Mouse (Mus musculus) MEL (cell line): ENCODE results near the gene Pgpep1. TPM values are rescaled to one million over a fixed set of nuclear protein-coding genes. Genes with fewer than 3 reads are reported as not detected.

Experiments used
- DNase-seq: peaks from one replicate; pipeline ENCODE4 v3.0.0; 2011; ENCODE audit warnings: low read depth, low spot score
- H3K27ac ChIP-seq: 2 replicates; pipeline ENCODE4 v1.5.1; 2012; ENCODE audit warnings: low read depth, mild to moderate bottlenecking, control low read depth, low read length, moderate library complexity; ENCODE audit not compliant: control insufficient read depth
- H3K27me3 ChIP-seq, 2 experiments: fragments of 150-350 bp in 1 of 2; sonication (generic) in 1 of 2; 2 replicates each; pipeline ENCODE4 v1.6.1; 2012; ENCODE audit warnings: low read length in 2 of 2, mild to moderate bottlenecking in 2 of 2, improper control_type of control experiment in 1 of 2, moderate library complexity in 1 of 2; ENCODE audit not compliant: insufficient read depth in 2 of 2, control insufficient read depth in 1 of 2
- H3K36me3 ChIP-seq, 2 experiments: 2 replicates each; pipeline ENCODE4 v1.6.1; 2012 to 2014; ENCODE audit warnings: low read length in 2 of 2, improper control_type of control experiment in 1 of 2, inconsistent platforms in 1 of 2, mild to moderate bottlenecking in 1 of 2; ENCODE audit not compliant: insufficient read depth in 2 of 2, control insufficient read depth in 1 of 2
- H3K4me1 ChIP-seq, 2 experiments: fragments of 150-350 bp in 1 of 2; sonication (generic) in 1 of 2; 2 replicates each; pipeline ENCODE4 v1.6.1; 2012; ENCODE audit warnings: low read length in 2 of 2, improper control_type of control experiment in 1 of 2, mild to moderate bottlenecking in 1 of 2; ENCODE audit not compliant: insufficient read depth in 2 of 2, control insufficient read depth in 1 of 2
- H3K4me3 ChIP-seq, 2 experiments: fragments of 150-350 bp in 1 of 2; sonication (generic) in 1 of 2; 2 replicates each; pipeline ENCODE4 v1.5.1; 2012; ENCODE audit warnings: low read depth in 2 of 2, low read length in 2 of 2, mild to moderate bottlenecking in 2 of 2, moderate library complexity in 2 of 2, control low read depth in 1 of 2, improper control_type of control experiment in 1 of 2; ENCODE audit not compliant: control insufficient read depth in 1 of 2, insufficient read depth in 1 of 2
- H3K79me2 ChIP-seq: 2 replicates; pipeline ENCODE4 v1.6.1; 2012; ENCODE audit warnings: mild to moderate bottlenecking, low read length, moderate library complexity; ENCODE audit not compliant: control insufficient read depth, poor library complexity, insufficient read depth
- H3K9ac ChIP-seq: 2 replicates; pipeline ENCODE4 v1.6.1; 2012; ENCODE audit warnings: low read depth, mild to moderate bottlenecking, control low read depth, low read length, moderate library complexity; ENCODE audit not compliant: control insufficient read depth, poor library complexity, severe bottlenecking
- H3K9me3 ChIP-seq: fragments of 150-350 bp; sonication (generic); replicated peaks from 2 replicates; pipeline ENCODE4 v1.6.1; 2012; ENCODE audit warnings: mild to moderate bottlenecking, low read length, improper control_type of control experiment, moderate library complexity; ENCODE audit not compliant: insufficient read depth
- BHLHE40 ChIP-seq: IDR thresholded peaks from 2 replicates; pipeline ENCODE4 v1.6.1; 2012; ENCODE audit warnings: low read depth, mild to moderate bottlenecking, inconsistent platforms, low read length, improper control_type of control experiment, borderline replicate concordance
- CHD1 ChIP-seq: IDR thresholded peaks from 2 replicates; pipeline ENCODE4 v1.6.1; 2012; ENCODE audit warnings: low read depth, mild to moderate bottlenecking, inconsistent platforms, low read length, improper control_type of control experiment
- E2F4 ChIP-seq: IDR thresholded peaks from 2 replicates; pipeline ENCODE4 v1.6.1; 2011; ENCODE audit warnings: low read depth, low read length, improper control_type of control experiment, borderline replicate concordance
- ELF1 ChIP-seq: IDR thresholded peaks from 2 replicates; pipeline ENCODE4 v1.6.1; 2014; ENCODE audit warnings: low read depth, mild to moderate bottlenecking, inconsistent platforms, low read length, improper control_type of control experiment, moderate library complexity
- EP300 ChIP-seq, 2 experiments: IDR thresholded peaks; 2 replicates each; pipeline ENCODE4 v1.6.1; 2011; ENCODE audit warnings: improper control_type of control experiment in 2 of 2, low read length in 2 of 2, low read depth in 1 of 2, mild to moderate bottlenecking in 1 of 2
- ETS1 ChIP-seq: IDR thresholded peaks from 2 replicates; pipeline ENCODE4 v1.6.1; 2012; ENCODE audit warnings: low read depth, mild to moderate bottlenecking, inconsistent platforms, low read length, improper control_type of control experiment, moderate library complexity
- GABPA ChIP-seq: IDR thresholded peaks from 2 replicates; pipeline ENCODE4 v1.6.1; 2012; ENCODE audit warnings: low read depth, mild to moderate bottlenecking, inconsistent platforms, low read length, improper control_type of control experiment, moderate library complexity
- HCFC1 ChIP-seq: IDR thresholded peaks from 2 replicates; pipeline ENCODE4 v1.6.1; 2012; ENCODE audit warnings: low read depth, mild to moderate bottlenecking, inconsistent platforms, low read length, improper control_type of control experiment, moderate library complexity
- JUND ChIP-seq: IDR thresholded peaks from 2 replicates; pipeline ENCODE4 v1.6.1; 2011; ENCODE audit warnings: low read depth, mild to moderate bottlenecking, improper control_type of control experiment, low read length
- KAT2A ChIP-seq: conservative IDR thresholded peaks from 2 replicates; pipeline ENCODE4 v1.6.1; 2012; ENCODE audit warnings: low read depth, low read length, improper control_type of control experiment, inconsistent platforms
- MAFK ChIP-seq: IDR thresholded peaks from 2 replicates; pipeline ENCODE4 v1.6.1; 2011; ENCODE audit warnings: low read depth, mild to moderate bottlenecking, low read length, improper control_type of control experiment, borderline replicate concordance
- MAX ChIP-seq: IDR thresholded peaks from 2 replicates; pipeline ENCODE4 v1.6.1; 2011; ENCODE audit warnings: low read length, improper control_type of control experiment
- MAZ ChIP-seq: IDR thresholded peaks from 2 replicates; pipeline ENCODE4 v1.6.1; 2012; ENCODE audit warnings: low read depth, mild to moderate bottlenecking, inconsistent platforms, low read length, improper control_type of control experiment
- MEF2A ChIP-seq: IDR thresholded peaks from 2 replicates; pipeline ENCODE4 v1.6.1; 2014; ENCODE audit warnings: low read depth, mild to moderate bottlenecking, inconsistent platforms, low read length, improper control_type of control experiment; ENCODE audit not compliant: poor library complexity, insufficient replicate concordance, severe bottlenecking; ENCODE audit errors: extremely low read depth
- MXI1 ChIP-seq: IDR thresholded peaks from 2 replicates; pipeline ENCODE4 v1.6.1; 2011; ENCODE audit warnings: mild to moderate bottlenecking, low read depth, low read length, improper control_type of control experiment
- MYB ChIP-seq: IDR thresholded peaks from 2 replicates; pipeline ENCODE4 v1.6.1; 2011; ENCODE audit warnings: mild to moderate bottlenecking, low read depth, low read length, improper control_type of control experiment
- MYC ChIP-seq: IDR thresholded peaks from 2 replicates; pipeline ENCODE4 v1.6.1; 2011; ENCODE audit warnings: low read depth, mild to moderate bottlenecking, low read length, improper control_type of control experiment, moderate library complexity
- NELFE ChIP-seq: IDR thresholded peaks from 2 replicates; pipeline ENCODE4 v1.6.1; 2011; ENCODE audit warnings: low read depth, low read length, improper control_type of control experiment
- NRF1 ChIP-seq: IDR thresholded peaks from 2 replicates; pipeline ENCODE4 v1.6.1; 2014; ENCODE audit warnings: low read depth, mild to moderate bottlenecking, inconsistent platforms, low read length, improper control_type of control experiment, moderate library complexity; ENCODE audit not compliant: poor library complexity, insufficient read depth, severe bottlenecking
- POLR2A ChIP-seq, 2 experiments: IDR thresholded peaks; 2 replicates each; pipeline ENCODE4 v1.6.1; 2011 to 2012; ENCODE audit warnings: low read length in 2 of 2, mild to moderate bottlenecking in 2 of 2, control low read depth in 1 of 2, improper control_type of control experiment in 1 of 2, low read depth in 1 of 2, moderate library complexity in 1 of 2; ENCODE audit not compliant: control insufficient read depth in 1 of 2, insufficient read depth in 1 of 2, poor library complexity in 1 of 2
- RAD21 ChIP-seq: IDR thresholded peaks from 2 replicates; pipeline ENCODE4 v1.6.1; 2011; ENCODE audit warnings: mild to moderate bottlenecking, low read depth, low read length, improper control_type of control experiment
- RCOR1 ChIP-seq: IDR thresholded peaks from 2 replicates; pipeline ENCODE4 v1.6.1; 2012; ENCODE audit warnings: low read depth, mild to moderate bottlenecking, inconsistent platforms, low read length, improper control_type of control experiment
- SIN3A ChIP-seq: IDR thresholded peaks from 2 replicates; pipeline ENCODE4 v1.6.1; 2012; ENCODE audit warnings: low read length, improper control_type of control experiment, inconsistent platforms
- TAL1 ChIP-seq: IDR thresholded peaks from 2 replicates; pipeline ENCODE4 v1.6.1; 2012; ENCODE audit warnings: mild to moderate bottlenecking, inconsistent platforms, low read length, moderate library complexity, mixed read lengths
- TBP ChIP-seq: IDR thresholded peaks from 2 replicates; pipeline ENCODE4 v1.8.0; 2011; ENCODE audit warnings: low read depth, low read length, improper control_type of control experiment
- TCF12 ChIP-seq: IDR thresholded peaks from 2 replicates; pipeline ENCODE4 v1.6.1; 2014; ENCODE audit warnings: low read depth, mild to moderate bottlenecking, inconsistent platforms, low read length, improper control_type of control experiment, moderate library complexity
- USF1 ChIP-seq: IDR thresholded peaks from 2 replicates; pipeline ENCODE4 v1.6.1; 2014; ENCODE audit warnings: low read depth, mild to moderate bottlenecking, inconsistent platforms, low read length, improper control_type of control experiment, moderate library complexity
- USF2 ChIP-seq, 2 experiments: IDR thresholded peaks; 2 replicates each; pipeline ENCODE4 v1.6.1; 2011 to 2012; ENCODE audit warnings: improper control_type of control experiment in 2 of 2, low read length in 2 of 2, borderline replicate concordance in 1 of 2, inconsistent platforms in 1 of 2, low read depth in 1 of 2, mild to moderate bottlenecking in 1 of 2; ENCODE audit not compliant: insufficient read depth in 1 of 2
- ZC3H11A ChIP-seq: IDR thresholded peaks from 2 replicates; pipeline ENCODE4 v1.6.1; 2012; ENCODE audit warnings: low read depth, mild to moderate bottlenecking, inconsistent platforms, low read length, improper control_type of control experiment
- ZKSCAN1 ChIP-seq: IDR thresholded peaks from 2 replicates; pipeline ENCODE4 v1.6.1; 2012; ENCODE audit warnings: low read depth, mild to moderate bottlenecking, inconsistent platforms, low read length, improper control_type of control experiment, moderate library complexity
- ZNF384 ChIP-seq: IDR thresholded peaks from 2 replicates; pipeline ENCODE4 v1.6.1; 2012; ENCODE audit warnings: low read depth, mild to moderate bottlenecking, inconsistent platforms, low read length, improper control_type of control experiment
- polyA plus RNA-seq, 2 experiments: library from polyadenylated mRNA; stranded (reverse) in 1 of 2; unstranded in 1 of 2; fragments of >175 nt in 1 of 2; fragments of >200 nt in 1 of 2; gene quantifications; 2 replicates each; pipeline versions ENCODE4 v1.2.1 to v1.2.4; 2012; ENCODE audit warnings: low replicate concordance in 2 of 2, low read depth in 1 of 2; ENCODE audit not compliant: insufficient read length in 2 of 2, insufficient read depth in 1 of 2, missing spikeins in 1 of 2
- total RNA-seq: library from RNA; depleted of rRNA; stranded (reverse); fragments of 300-350 nt; gene quantifications from 2 replicates; pipeline ENCODE4 v1.2.3, GENCODE M21; 2012

Gene Pgpep1
- total and polyA plus RNA-seq, 3 experiments: 12.6 to 19.5 TPM; not detected in 1

DNA sequence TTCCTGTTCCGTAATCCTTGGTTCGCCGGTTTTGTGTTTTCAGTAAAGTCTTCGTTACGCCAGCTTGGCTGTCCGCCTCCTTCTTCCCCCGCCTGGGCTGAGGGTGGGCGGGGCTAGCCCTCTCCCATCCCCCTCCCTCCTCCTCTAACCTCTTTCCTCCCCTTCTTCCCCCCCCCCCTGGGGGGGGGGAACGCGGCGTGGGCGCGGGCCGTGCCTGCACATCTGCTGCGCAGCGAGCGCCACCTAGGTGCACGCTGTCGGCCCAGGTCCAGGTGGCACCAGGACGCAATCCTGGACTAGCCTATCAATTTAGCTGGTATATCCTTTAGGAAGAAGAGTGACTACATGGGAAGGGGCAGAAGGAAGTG, 40.4 kb upstream of the Pgpep1 start (continued):
- TF ChIP-seq MEF2A: no peak
- TF ChIP-seq E2F4: no peak
- TF ChIP-seq USF1: 0 out of 2 replicates have a peak, but pooled peaks have one; percentile 36
- no peak for TF ChIP-seq RCOR1
- TF ChIP-seq EP300 (IDR thresholded peaks at IDR 0.05; ENCODE audit: low read depth in 1 of 2, low read length in 2 of 2): no peak; a peak in 1 of 4 replicates
- TF ChIP-seq ZC3H11A: peak; percentile 46
- no peak for TF ChIP-seq KAT2A
- TF ChIP-seq TBP: peak; percentile 14; the same call in 1 of the 2 replicates
- TF ChIP-seq CHD1: no peak
- peak; percentile 33; the same call in 1 of the 2 replicates for TF ChIP-seq ELF1
- TF ChIP-seq ZKSCAN1: no peak
- TF ChIP-seq BHLHE40: peak; percentile 53; the same call in 1 of the 2 replicates
- TF ChIP-seq ZNF384: no peak
- no peak for TF ChIP-seq TAL1
- TF ChIP-seq GABPA: no peak
- peak; percentile 63; the same call in 1 of the 2 replicates for TF ChIP-seq MXI1
- no peak for TF ChIP-seq MAX
- no peak for TF ChIP-seq MYC

- DNase-seq: peak; percentile 85
- H3K9me3 ChIP-seq: no peaks in the 10 kb centered on the region
- peaks cover 9 to 19% of the 10 kb centered on the region in 2 experiments for H3K4me1 ChIP-seq
- peaks cover 0 to under 1% of the 10 kb centered on the region in 2 experiments; a peak in 2 of 4 replicates for H3K36me3 ChIP-seq
- peak overlapping the region; percentile 61 to 88 for H3K4me3 ChIP-seq
- peak overlapping the region; percentile 51 for H3K27ac ChIP-seq
- H3K27me3 ChIP-seq: no peaks in the 10 kb centered on the region
- peak overlapping the region; percentile 78 for H3K9ac ChIP-seq
- H3K79me2 ChIP-seq: peaks cover 11% of the 10 kb centered on the region; the same call in 1 of the 2 replicates
- TF ChIP-seq ETS1 (peak; percentile 67; the same call in 1 of the 2 replicates), RAD21 (no peak), USF2 (IDR thresholded peaks at IDR 0.05; ENCODE audit: borderline replicate concordance in 1 of 2, insufficient read depth in 1 of 2, low read depth in 1 of 2, low read length in 2 of 2) (no peak), ZNF384 (0 out of 2 replicates have a peak, but pooled peaks have one; percentile 40), RCOR1 (no peak), MXI1 (peak; percentile 71; the same call in 1 of the 2 replicates), TBP (0 out of 2 replicates have a peak, but pooled peaks have one; percentile 18), MAFK (no peak), KAT2A (no peak), HCFC1 (no peak; the same call in 1 of the 2 replicates), MEF2A (no peak), USF1 (no peak), NELFE (peak; percentile 49), POLR2A (IDR thresholded peaks at IDR 0.05; ENCODE audit: control insufficient read depth in 1 of 2, insufficient read depth in 1 of 2, low read depth in 1 of 2, low read length in 2 of 2, poor library complexity in 1 of 2) (peak; percentile 31 to 46; a peak in 2 of 4 replicates), NRF1 (peak; percentile 79), EP300 (IDR thresholded peaks at IDR 0.05; ENCODE audit: low read depth in 1 of 2, low read length in 2 of 2) (no peak), TCF12 (peak; percentile 37; the same call in 1 of the 2 replicates), MAZ (no peak; the same call in 1 of the 2 replicates), JUND (no peak), MYB (no peak), SIN3A (peak; percentile 18; the same call in 1 of the 2 replicates)
- TF ChIP-seq, all 39 proteins: peak for 9
Measured at GRCm38 (mm10) chr8:70699834-70700554, 39.8 kb upstream of the Pgpep1 start.
